Mouse (Mus musculus): ENCODE data around the gene Gxylt1.

DNA sequence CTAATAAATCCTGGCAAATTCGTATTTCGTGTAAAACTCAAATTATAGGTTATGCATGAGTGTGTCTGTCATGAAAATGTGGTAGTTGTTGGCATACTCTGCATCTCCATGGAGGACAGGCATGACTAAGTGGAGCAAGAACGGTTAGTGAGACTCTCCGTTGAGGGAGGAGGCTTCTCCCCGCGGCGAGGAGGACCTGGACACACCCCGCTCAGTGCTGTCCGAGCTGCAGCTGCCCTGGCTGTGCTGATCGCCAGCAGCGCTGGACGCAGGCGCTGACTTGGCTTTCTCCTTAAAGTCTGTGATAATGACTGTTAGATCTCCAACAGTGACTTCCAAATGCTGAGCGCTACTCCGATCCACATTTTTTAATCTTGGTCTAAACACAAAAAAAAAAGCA lies 10.3 kb upstream of the Gxylt1 start:
- TF ChIP-seq GATA1 (IDR thresholded peaks at IDR 0.05; ENCODE audit: borderline replicate concordance, low read length) = no peak
- no peak for TF ChIP-seq FLI1 (IDR thresholded peaks at IDR 0.05; ENCODE audit: low read length)
